Mouse (Mus musculus) lung, adult 2 months (tissue): ENCODE measurements around the gene Clic4. TPM values are rescaled to one million over a fixed set of nuclear protein-coding genes. Genes with fewer than 3 reads are reported as not detected.

ENCODE experiments used
- DNase-seq: peaks from one replicate; pipeline ENCODE4 v3.0.0; 2022
- H3K4me1 ChIP-seq: fragments of 200-500 bp; 2 replicates; pipeline ENCODE4 v1.6.1; 2011; ENCODE audit warnings: low read length; ENCODE audit not compliant: control insufficient read depth, insufficient read depth
- H3K4me3 ChIP-seq: fragments of 200-500 bp; replicated peaks from 2 replicates; pipeline ENCODE3; 2011; ENCODE audit warnings: low read depth, mild to moderate bottlenecking, control low read depth, low read length; ENCODE audit errors: extremely low read depth
- CTCF ChIP-seq: fragments of 200-500 bp; IDR thresholded peaks from 2 replicates; pipeline ENCODE4 v1.5.1; 2011; ENCODE audit warnings: mild to moderate bottlenecking, low read length, control low read depth; ENCODE audit not compliant: insufficient read depth
- POLR2A ChIP-seq: fragments of 200-500 bp; IDR thresholded peaks from 2 replicates; pipeline ENCODE4 v1.6.1; 2011; ENCODE audit warnings: low read depth, mild to moderate bottlenecking, control low read depth, low read length, borderline replicate concordance; ENCODE audit errors: extremely low read depth
- WGBS: fragments of 180-500 bp; shearing (Covaris S2); methylation state at CpG from one replicate; pipeline ENCODE4 v1.1.7; 2018; 5-methylcytosine and 5-hydroxymethylcytosine counted together
- polyA plus RNA-seq: library from polyadenylated mRNA; depleted of rRNA; stranded (reverse); fragments of >200 nt; gene quantifications from 2 replicates; pipeline ENCODE4 v1.2.3, GENCODE M21; 2012

Clic4 gene
- polyA plus RNA-seq, 1 experiment: 227 TPM

DNA sequence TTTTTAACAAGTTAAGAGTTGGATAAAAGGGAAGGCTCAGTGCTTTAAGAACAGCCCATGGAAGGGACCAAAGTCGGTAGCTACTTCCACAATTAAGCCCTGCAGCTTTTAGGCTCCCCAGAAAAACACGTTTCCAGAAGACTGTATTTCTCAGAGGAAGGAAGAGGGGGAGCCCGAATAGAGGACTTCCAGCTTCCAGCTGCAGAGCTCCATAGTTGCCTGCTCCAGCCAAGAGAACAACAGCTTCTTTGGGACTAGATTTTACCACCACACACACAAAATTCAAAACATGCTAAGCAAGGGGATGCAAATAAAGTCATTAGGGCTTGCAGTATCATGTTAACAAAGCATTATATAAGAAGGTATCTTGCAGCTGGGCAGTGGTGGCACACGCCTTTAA lies 42.7 kb downstream of the Clic4 start:
- TF ChIP-seq POLR2A (no peak), CTCF (no peak)
- no peak overlapping the region for H3K4me3 ChIP-seq
- H3K4me1 ChIP-seq: peaks cover 11% of the 10 kb centered on the region
- DNase-seq: no peak
- WGBS: 36% methylated on average over 4 of the region's 4 CpGs

DNA sequence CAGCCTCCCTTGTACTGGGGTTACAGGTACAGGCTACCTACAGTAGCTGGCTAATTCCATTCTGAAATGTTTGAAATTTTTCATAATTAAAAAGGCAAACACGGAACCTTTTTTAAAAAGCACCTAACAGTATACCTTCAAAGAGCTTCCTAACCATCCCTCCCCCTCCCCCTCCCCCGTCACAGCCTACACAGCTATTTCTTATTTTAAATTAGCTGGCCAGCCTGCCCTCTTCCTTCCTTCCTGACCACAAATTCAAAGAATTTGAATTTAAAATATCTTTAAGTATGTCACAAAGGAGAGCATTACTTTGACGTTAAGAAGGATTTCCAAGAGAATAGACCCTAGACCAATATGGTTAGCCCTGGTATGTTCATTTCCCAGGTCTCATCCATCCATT lies 44.5 kb downstream of the Clic4 start:
- WGBS: 29% methylated on average over 3 of the region's 3 CpGs
- TF ChIP-seq POLR2A: no peak
- TF ChIP-seq CTCF: no peak
- H3K4me1 ChIP-seq: peaks cover 11% of the 10 kb centered on the region
- no peak for DNase-seq
- no peak overlapping the region for H3K4me3 ChIP-seq

DNA sequence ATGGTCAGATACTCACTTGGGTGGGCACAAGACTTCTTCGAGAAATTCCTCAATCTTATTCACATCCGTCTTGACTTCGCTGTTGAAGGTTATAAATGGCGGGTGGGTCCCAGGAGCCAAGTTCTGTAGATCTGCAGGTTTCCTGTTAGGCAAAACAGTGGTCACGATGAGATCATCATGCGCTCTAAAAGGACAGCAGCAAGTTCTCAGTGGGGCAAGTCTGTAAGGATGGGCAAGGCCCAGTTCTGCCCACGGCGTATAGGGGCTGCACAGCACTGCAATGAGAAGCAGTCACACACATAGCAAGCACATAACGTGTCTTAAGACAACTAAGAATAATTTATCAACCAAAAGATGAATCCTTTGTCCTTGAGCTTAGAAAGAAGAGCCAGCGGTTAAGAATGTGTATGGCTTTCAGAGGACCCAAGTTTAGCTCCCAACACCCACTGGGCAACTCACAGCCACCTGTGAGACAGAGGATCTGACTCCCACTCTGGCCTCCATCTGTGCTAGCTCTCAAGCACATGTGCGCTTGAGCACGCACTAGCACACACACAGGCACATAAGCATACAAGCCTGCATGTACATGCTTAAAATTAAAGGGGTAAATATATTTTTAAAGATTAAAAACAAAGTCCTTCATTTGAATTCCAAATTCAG lies 46.5 kb downstream of the Clic4 start:
- WGBS: 56% methylated on average over 12 of the region's 12 CpGs
- Histone ChIP-seq H3K4me3 (no peak overlapping the region), H3K4me1 (peaks cover 14% of the 10 kb centered on the region)
- DNase-seq: no peak
- TF ChIP-seq POLR2A (no peak), CTCF (no peak)

DNA sequence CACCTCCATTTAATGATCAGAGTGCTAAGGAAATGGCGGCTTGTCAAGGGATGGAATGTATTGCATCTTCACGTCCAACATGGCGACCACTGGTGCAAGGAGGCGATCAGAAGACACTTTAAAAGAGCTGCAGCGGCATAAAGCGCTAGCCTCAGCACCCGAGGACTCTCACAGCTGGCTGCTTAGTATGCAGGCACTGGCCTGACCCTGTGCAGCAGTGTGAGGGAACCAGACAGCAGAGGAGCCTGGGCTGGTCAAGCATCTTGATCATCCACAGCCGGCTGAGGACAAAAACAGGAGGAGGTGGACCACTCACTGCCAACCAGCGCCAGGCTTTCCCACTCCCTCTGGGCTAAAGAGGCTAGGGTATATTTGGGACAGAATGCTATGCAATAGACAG lies 48.8 kb downstream of the Clic4 start:
- 89% methylated on average over 9 of the region's 9 CpGs for WGBS
- Histone ChIP-seq H3K4me3 (no peak overlapping the region), H3K4me1 (peaks cover 21% of the 10 kb centered on the region)
- TF ChIP-seq CTCF (no peak), POLR2A (no peak)
- DNase-seq: no peak

DNA sequence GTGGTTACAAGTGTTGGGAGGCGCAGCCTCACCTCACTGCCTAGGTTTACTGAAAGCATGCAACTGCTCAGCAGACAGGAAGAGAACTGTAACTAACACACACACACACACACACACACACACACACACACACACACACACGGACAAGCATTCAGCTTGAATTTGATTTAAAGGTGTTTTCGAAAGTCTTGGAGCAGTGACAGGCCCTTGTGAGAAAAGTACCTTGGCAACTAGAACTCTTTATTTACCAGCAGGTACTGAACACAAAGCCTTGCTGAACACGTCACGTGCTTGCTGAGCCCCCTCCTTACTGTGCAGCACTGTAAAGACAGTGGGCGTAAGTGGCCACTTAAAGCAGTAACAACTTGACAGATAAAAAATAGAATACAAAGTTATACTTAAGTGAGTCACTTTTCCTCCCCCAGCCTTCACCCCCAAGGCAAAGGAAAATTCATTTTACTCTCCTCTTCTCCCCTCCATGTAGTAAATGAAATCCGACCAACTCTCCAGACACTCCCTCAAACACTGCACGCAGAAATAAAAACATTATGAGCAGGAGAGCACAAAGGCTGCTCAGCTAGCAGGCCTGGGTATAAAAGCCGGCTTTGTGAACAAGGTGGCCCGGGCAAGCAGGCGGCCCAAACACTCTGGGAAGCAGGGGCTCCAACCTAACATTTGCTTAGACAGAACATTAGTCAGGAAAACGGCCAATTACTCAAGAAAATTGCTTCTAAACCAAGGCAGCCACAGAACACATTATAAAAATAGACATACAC lies 50.8 kb downstream of the Clic4 start:
- WGBS: 48% methylated on average over 12 of the region's 12 CpGs
- no peak overlapping the region for H3K4me3 ChIP-seq
- peaks cover 21% of the 10 kb centered on the region for H3K4me1 ChIP-seq
- DNase-seq: peak; percentile 44
- no peak for TF ChIP-seq POLR2A
- TF ChIP-seq CTCF: no peak

DNA sequence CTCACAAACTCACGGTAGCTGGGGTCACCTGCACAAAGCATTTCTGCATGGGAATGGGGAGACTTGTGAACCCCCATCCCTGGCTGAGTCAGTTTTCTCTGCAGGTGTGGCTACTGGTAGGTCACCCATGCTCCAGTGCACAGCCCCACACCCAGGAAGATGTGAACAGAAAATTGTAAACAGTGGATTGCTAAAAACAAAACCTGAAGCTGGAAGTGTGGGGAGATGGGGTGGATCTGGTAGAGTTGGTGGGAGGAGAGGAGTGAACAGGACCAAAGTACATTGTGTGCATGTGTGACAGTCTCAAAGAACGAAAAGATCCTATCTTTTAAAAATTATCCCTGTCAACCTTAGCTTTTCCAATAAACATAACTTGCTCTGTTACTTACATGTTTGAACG lies 52.0 kb downstream of the Clic4 start:
- DNase-seq: no peak
- H3K4me3 ChIP-seq: no peak overlapping the region
- H3K4me1 ChIP-seq: peaks cover 14% of the 10 kb centered on the region
- WGBS: 42% methylated on average over 3 of the region's 3 CpGs
- TF ChIP-seq POLR2A (no peak), CTCF (no peak)

DNA sequence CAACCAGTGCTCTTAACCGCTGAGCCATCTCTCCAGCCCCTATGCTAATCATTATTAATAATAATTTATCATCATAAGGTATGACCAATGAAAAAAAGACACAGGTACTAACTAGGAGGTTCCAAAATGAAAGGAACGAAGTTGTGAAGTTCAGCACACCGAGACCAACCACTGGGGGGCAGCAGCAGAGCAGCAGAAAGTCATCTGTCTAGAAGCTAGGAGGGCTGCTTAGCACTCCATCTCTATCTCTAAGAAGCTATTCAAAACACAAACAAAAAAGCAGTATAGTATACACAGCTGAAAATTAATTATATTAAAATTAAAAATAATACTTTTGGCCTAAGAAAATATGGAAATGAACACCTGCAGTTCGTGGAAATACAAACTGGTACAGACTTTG lies 53.0 kb downstream of the Clic4 start:
- peak; percentile 76 for DNase-seq
- no peak overlapping the region for H3K4me3 ChIP-seq
- TF ChIP-seq POLR2A (no peak), CTCF (peak; percentile 94)
- 31% methylated on average over 4 of the region's 4 CpGs for WGBS
- peaks cover 14% of the 10 kb centered on the region for H3K4me1 ChIP-seq

DNA sequence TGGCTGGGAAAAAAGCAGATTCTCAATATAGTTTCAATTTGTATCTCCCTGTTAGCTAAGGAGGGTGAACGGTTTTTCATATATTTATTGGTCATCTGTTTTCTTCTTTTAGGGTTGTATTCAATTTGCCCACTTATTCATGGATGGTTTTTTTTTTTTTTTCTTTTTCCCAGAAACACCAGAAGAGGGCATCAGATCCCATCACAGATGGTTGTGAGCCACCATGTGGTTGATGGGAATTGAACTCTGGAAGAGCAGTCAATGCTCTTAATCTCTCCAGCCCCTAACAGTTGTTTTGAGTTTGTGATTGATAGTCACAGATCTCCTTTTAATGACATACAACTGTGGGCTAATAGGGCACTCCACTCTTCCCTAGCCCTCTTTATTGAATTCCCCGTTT lies 62.8 kb downstream of the Clic4 start:
- Histone ChIP-seq H3K4me1 (peaks cover 3% of the 10 kb centered on the region; the same call in 1 of the 2 replicates), H3K4me3 (no peak overlapping the region)
- DNase-seq: no peak
- WGBS: 82% methylated on average over 2 of the region's 2 CpGs
- TF ChIP-seq CTCF (no peak), POLR2A (no peak)

DNA sequence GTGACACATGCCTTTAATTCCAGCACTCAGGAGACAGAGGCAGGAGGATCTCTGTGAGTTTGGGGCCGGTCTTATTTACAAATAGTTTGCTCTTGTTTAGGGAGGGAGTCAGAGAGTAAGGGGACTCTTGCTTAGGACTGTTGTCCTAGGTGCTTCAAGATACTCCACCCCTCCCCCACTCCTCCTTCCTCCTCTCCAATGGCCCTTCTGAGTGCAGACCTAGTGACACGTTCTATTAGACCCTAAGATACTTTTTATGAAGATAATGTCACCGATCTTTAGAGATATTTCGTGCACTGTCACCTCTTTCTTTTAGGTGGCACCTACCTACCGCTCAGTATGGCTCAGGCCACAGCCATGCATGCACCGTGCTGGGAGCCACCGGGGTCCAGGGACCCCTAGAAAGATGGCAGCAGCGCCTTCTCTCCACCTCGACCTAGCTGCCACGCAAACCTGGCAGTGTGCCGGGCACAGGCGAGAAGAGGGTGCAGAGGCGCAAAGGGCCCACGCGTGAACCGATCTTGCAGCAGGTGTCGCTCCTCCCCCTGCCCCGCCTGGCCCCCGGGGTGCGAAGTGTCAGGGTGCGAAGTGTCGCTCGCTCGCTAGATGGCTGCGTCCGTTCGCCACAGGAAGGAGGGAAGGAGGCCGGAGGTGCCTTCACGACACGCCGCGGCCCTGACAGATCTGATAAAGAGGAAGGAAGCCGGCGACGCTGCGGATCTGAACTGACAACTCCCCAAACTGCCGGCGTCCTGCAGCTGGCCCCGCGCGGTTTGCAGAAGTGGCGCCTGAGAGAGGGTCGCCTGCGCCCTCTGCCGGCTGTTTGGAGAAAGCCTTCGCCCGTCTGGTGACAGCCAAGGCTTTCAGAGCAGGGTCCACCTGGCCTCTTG lies 66.7 kb downstream of the Clic4 start:
- Histone ChIP-seq H3K4me1 (peaks cover 5% of the 10 kb centered on the region; the same call in 1 of the 2 replicates), H3K4me3 (peak overlapping the region; percentile 4)
- WGBS: 3% methylated on average over 47 of the region's 47 CpGs
- DNase-seq: peak; percentile 78
- peak; percentile 68 for TF ChIP-seq CTCF
- TF ChIP-seq POLR2A: no peak
